Mouse (Mus musculus) midbrain, embryonic 16.5 days (tissue): ENCODE data around the gene Cad. TPM values are rescaled to one million over a fixed set of nuclear protein-coding genes. Genes with fewer than 3 reads are reported as not detected.
A peak's percentile ranks its signal among the peaks of the same experiment; 100 is the strongest.
"Not testable (repeated sequence)": the region's sequence is repeated elsewhere in the genome, so short reads cannot be mapped to it uniquely, and the experiment has no call there.

Source experiments
- ATAC-seq: fragments of 200-750 bp; cut with Nextera tagmentation; 2 replicates; pipeline ENCODE4 v1.8.0; 2017; ENCODE audit warnings: moderate TSS enrichment
- H3K27ac ChIP-seq: fragments of 300-500 bp; sonication (generic); 2 replicates; pipeline ENCODE4 v1.5.1; 2014; ENCODE audit warnings: mild to moderate bottlenecking, low read length, mixed read lengths
- H3K27me3 ChIP-seq: fragments of 300-500 bp; sonication (generic); 2 replicates; pipeline ENCODE4 v1.6.1; 2014; ENCODE audit warnings: low read depth, low read length, mixed read lengths; ENCODE audit not compliant: control insufficient read depth, insufficient read depth
- H3K36me3 ChIP-seq: fragments of 300-500 bp; sonication (generic); 2 replicates; pipeline ENCODE4 v1.6.1; 2014; ENCODE audit warnings: mild to moderate bottlenecking, low read length, moderate library complexity, mixed read lengths; ENCODE audit not compliant: control insufficient read depth, insufficient read depth
- H3K4me1 ChIP-seq: fragments of 300-500 bp; sonication (generic); 2 replicates; pipeline ENCODE4 v1.6.1; 2014; ENCODE audit warnings: mild to moderate bottlenecking, low read length, mixed read lengths; ENCODE audit not compliant: control insufficient read depth, insufficient read depth
- H3K4me2 ChIP-seq: fragments of 300-500 bp; sonication (generic); 2 replicates; pipeline ENCODE4 v1.6.1; 2014; ENCODE audit warnings: mild to moderate bottlenecking, low read length, mixed read lengths
- H3K4me3 ChIP-seq: fragments of 300-500 bp; sonication (generic); 2 replicates; pipeline ENCODE4 v1.5.1; 2014; ENCODE audit warnings: low read depth, mild to moderate bottlenecking, low read length, moderate library complexity, mixed read lengths
- H3K9ac ChIP-seq: fragments of 300-500 bp; sonication (generic); 2 replicates; pipeline ENCODE4 v1.6.1; 2014; ENCODE audit warnings: low read depth, low read length, mixed read lengths
- H3K9me3 ChIP-seq: fragments of 300-500 bp; sonication (generic); replicated peaks from 2 replicates; pipeline ENCODE4 v1.6.1; 2014; ENCODE audit warnings: mild to moderate bottlenecking, low read length, mixed read lengths; ENCODE audit not compliant: control insufficient read depth, poor library complexity, severe bottlenecking
- WGBS: fragments of 180-500 bp; shearing (Covaris S2); extraction: QIAGEN DNeasy Blood & Tissue Kit; methylation state at CpG from one replicate; pipeline ENCODE4 v1.1.7; 2014; 5-methylcytosine and 5-hydroxymethylcytosine counted together
- polyA plus RNA-seq: library from polyadenylated mRNA; unstranded; fragments of >200 nt; fragmentation: Nextera tagmentation; extraction: Ambion mirVana; gene quantifications from 2 replicates; pipeline ENCODE4 v1.2.1, GENCODE M21; 2015

Gene Cad
- polyA plus RNA-seq, 1 experiment from 2014 or later: 14.8 TPM

GRCm38 (mm10) chr5:31034669-31035068, 19.9 kb upstream of the Cad start:
- Histone ChIP-seq H3K4me2 (no peak overlapping the region), H3K27me3 (no peaks in the 10 kb centered on the region), H3K4me1 (no peaks in the 10 kb centered on the region), H3K4me3 (no peak overlapping the region), H3K27ac (no peak overlapping the region), H3K9me3 (no peaks in the 10 kb centered on the region), H3K36me3 (peaks cover 18% of the 10 kb centered on the region), H3K9ac (no peak overlapping the region)
- no peak for ATAC-seq
- WGBS: 90% methylated on average over 6 of the region's 6 CpGs

DNA sequence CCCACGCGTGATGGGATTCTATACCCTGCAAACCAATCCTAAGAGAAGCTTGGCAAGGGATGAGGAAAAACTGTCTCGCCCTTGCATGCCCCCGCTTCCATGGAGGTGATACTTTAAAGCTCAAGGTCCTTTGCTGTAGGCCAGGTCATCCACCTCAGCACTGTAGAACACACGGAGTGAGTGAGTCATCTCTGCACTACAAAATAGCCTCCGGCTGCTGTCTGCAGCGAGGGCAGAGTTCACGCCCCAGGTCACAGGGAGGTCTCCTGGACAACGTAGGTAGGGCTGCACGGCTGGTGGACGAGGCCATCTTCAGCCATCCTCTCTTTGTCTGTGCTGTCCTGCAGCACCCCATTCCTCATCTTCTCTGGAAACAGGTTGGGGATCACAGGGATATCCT, 18.0 kb upstream of the Cad start:
- H3K36me3 ChIP-seq: peaks cover 33% of the 10 kb centered on the region
- not testable (repeated sequence) for H3K27me3 ChIP-seq

DNA sequence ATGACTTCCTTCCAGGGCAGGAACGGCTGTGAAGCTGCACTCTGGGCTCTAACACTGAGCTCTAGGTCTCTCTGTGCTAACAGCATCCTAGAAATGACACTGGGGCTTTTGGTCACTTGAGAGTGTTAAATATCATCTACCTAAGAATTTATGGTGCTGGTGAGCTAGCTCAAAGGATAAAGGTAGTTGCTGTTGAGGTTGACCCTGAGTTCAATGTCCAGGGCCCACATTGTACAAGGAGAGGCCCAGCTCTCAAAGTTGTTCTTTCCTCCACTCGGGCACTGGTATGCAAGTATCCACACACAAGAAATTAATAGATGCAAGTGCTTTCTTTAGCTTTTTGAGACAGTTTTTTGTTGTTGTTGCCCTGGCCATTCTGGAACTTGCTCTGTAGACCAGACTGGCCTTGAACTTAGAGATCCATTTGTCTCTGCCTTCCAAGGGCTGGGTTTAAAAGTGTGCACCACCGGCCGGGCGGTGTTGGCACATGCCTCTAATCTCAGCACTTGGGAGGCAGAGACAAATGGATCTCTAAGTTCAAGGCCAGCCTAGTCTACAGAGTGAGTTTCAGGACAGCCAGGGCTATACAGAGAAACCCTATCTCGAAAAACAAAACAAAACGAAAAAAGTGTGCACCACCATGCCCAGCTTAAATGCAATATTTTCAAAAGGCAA, 16.3 kb upstream of the Cad start:
- no peak for ATAC-seq
- Histone ChIP-seq H3K9me3 (no peaks in the 10 kb centered on the region), H3K36me3 (peaks cover 33% of the 10 kb centered on the region), H3K4me1 (no peaks in the 10 kb centered on the region), H3K4me3 (no peak overlapping the region), H3K27ac (no peak overlapping the region), H3K9ac (no peak overlapping the region), H3K4me2 (no peak overlapping the region), H3K27me3 (no peaks in the 10 kb centered on the region)
- 95% methylated on average over 7 of the region's 7 CpGs for whole genome bisulfite sequencing

More for the DNA sequence above, 18.0 kb upstream of the Cad start:
- WGBS: 90% methylated on average over 11 of the region's 11 CpGs
- not testable (repeated sequence) for H3K4me3 ChIP-seq, H3K4me1 ChIP-seq, ATAC-seq, H3K4me2 ChIP-seq, H3K9me3 ChIP-seq, H3K9ac ChIP-seq, H3K27ac ChIP-seq

DNA sequence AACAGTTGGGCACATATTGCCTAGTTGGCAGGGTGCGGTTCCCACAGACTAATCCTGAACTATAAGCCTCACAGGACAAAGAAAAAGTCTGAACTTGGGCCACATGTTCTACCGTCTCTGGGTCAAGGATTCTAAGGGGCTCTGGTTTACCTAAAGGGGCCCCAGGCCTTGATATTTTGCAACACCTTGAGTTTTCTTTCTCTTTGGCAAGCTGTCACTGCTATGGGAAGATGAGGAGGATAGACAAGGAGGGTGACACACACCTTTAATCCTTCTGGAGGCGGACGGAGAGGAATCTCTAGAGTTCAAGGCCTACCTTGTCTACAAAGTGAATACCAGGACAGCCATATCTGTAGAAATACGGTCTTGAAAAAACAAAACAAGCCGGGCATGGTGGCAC, 8.2 kb upstream of the Cad start:
- ATAC-seq: no peak
- no peaks in the 10 kb centered on the region for H3K27me3 ChIP-seq
- H3K4me2 ChIP-seq: no peak overlapping the region
- H3K36me3 ChIP-seq: peaks cover 12% of the 10 kb centered on the region; the same call in 1 of the 2 replicates
- no peak overlapping the region for H3K9ac ChIP-seq
- no peaks in the 10 kb centered on the region for H3K9me3 ChIP-seq
- no peak overlapping the region for H3K27ac ChIP-seq
- H3K4me3 ChIP-seq: no peak overlapping the region
- 96% methylated on average over 6 of the region's 6 CpGs for WGBS
- H3K4me1 ChIP-seq: peaks cover 8% of the 10 kb centered on the region; the same call in 1 of the 2 replicates

- H3K27me3 ChIP-seq: no peaks in the 10 kb centered on the region
- no peak for ATAC-seq
- 0 out of 2 replicates have a peak, but pooled peaks cover 10% of the 10 kb centered on the region for H3K36me3 ChIP-seq
- H3K4me1 ChIP-seq: peaks cover 8% of the 10 kb centered on the region; the same call in 1 of the 2 replicates
- no peak overlapping the region for H3K27ac ChIP-seq
- peak overlapping the region; percentile 66 for H3K4me3 ChIP-seq
- peak overlapping the region; percentile 82 for H3K4me2 ChIP-seq
- peak overlapping the region; percentile 92 for H3K9ac ChIP-seq
- H3K9me3 ChIP-seq: no peaks in the 10 kb centered on the region
- WGBS: 83% methylated on average over 5 of the region's 5 CpGs
Observed at GRCm38 (mm10) chr5:31047074-31047473, 7.5 kb upstream of the Cad start.

- no peaks in the 10 kb centered on the region for H3K9me3 ChIP-seq
- H3K9ac ChIP-seq: peak within 1 kb of the TSS; percentile 92
- WGBS: under 1% methylated on average over 72 of the region's 73 CpGs
- peaks cover 13% of the 10 kb centered on the region for H3K36me3 ChIP-seq
- peaks cover 8% of the 10 kb centered on the region; the same call in 1 of the 2 replicates for H3K4me1 ChIP-seq
- peak within 1 kb of the TSS; percentile 82 for H3K4me2 ChIP-seq
- peak within 1 kb of the TSS; percentile 66 for H3K4me3 ChIP-seq
- peak; percentile 95 for ATAC-seq
- no peaks in the 10 kb centered on the region for H3K27me3 ChIP-seq
- peak within 1 kb of the TSS; percentile 92 for H3K27ac ChIP-seq
Observed at GRCm38 (mm10) chr5:31047848-31048762, 6.5 kb upstream of the Cad start, which contains the start of gene Atraid. Gene Atraid, plus strand, starts transcription at chr5:31048312.

- Histone ChIP-seq H3K9ac (peak within 1 kb of the TSS; percentile 92), H3K36me3 (peaks cover 8% of the 10 kb centered on the region), H3K27me3 (no peaks in the 10 kb centered on the region), H3K4me3 (peak within 1 kb of the TSS; percentile 66), H3K27ac (peak within 1 kb of the TSS; percentile 92), H3K9me3 (no peaks in the 10 kb centered on the region), H3K4me2 (peak within 1 kb of the TSS; percentile 82), H3K4me1 (peaks cover 14% of the 10 kb centered on the region)
- WGBS: under 1% methylated on average over 23 of the region's 23 CpGs
- peak; percentile 51 for ATAC-seq
Observed at GRCm38 (mm10) chr5:31048763-31049641, 5.6 kb upstream of the Cad start, which contains the start of gene Slc5a6. Gene Slc5a6, minus strand, starts transcription at chr5:31048924.

DNA sequence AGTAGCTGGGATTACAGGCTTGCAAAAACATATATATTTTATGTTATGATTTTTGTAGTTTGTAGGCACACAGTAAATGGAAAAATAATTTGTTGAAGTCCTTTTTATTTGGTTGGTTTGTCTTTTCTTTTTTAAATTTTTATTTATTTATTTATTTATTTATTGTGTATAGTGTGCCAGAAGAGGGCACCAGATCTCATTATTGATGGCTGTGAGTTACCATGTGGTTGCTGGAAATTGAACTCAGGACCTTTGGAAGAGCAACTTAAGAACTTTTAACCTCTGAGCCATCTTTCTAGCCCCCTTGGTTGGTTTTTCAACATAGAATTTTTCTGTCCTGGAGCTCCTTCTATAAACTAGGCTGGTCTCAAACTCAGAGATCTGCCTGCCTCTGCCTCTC, 4.2 kb upstream of the Cad start:
- H3K36me3 ChIP-seq: peaks cover 3% of the 10 kb centered on the region
- H3K9ac ChIP-seq: no peak overlapping the region
- no peak overlapping the region for H3K4me2 ChIP-seq
- ATAC-seq: no peak
- no peak overlapping the region for H3K4me3 ChIP-seq
- no peak overlapping the region for H3K27ac ChIP-seq
- peaks cover 21% of the 10 kb centered on the region for H3K4me1 ChIP-seq
- no peaks in the 10 kb centered on the region for H3K27me3 ChIP-seq
- no peaks in the 10 kb centered on the region for H3K9me3 ChIP-seq
